Mouse (Mus musculus): ENCODE results near the gene Lce1a1. TPM values are rescaled to one million over a fixed set of nuclear protein-coding genes. Genes with fewer than 3 reads are reported as not detected.

The Lce1a1 gene
- total RNA-seq, 2 experiments from 2014 or later, result not detected

Other genes with a start within 250 kb of the Lce1a1 start
- not detected in 2 replicates for gene Sprr2i, start 240.3 kb downstream of the Lce1a1 start, total RNA-seq (2015; ENCODE audit: low replicate concordance)
- gene Sprr2i, start 240.3 kb downstream of the Lce1a1 start, total RNA-seq (2017; ENCODE audit: low replicate concordance), result not detected in 2 replicates
- not detected in 2 replicates for gene Sprr2j-ps, start 230.2 kb downstream of the Lce1a1 start, total RNA-seq (2015; ENCODE audit: low replicate concordance)
- not detected in 2 replicates for gene Sprr2j-ps, start 230.2 kb downstream of the Lce1a1 start, total RNA-seq (2017; ENCODE audit: low replicate concordance)
- gene Gm9774, start 218.9 kb downstream of the Lce1a1 start, total RNA-seq (2015; ENCODE audit: low replicate concordance), result 5.2 and 17.7 TPM in 2 replicates
- gene Gm9774, start 218.9 kb downstream of the Lce1a1 start, total RNA-seq (2017; ENCODE audit: low replicate concordance), result 0.34 and 2.9 TPM in 2 replicates
- not detected in 2 replicates for gene Sprr2k, start 215.7 kb downstream of the Lce1a1 start, total RNA-seq (2015; ENCODE audit: low replicate concordance)
- not detected in 2 replicates for gene Sprr2k, start 215.7 kb downstream of the Lce1a1 start, total RNA-seq (2017; ENCODE audit: low replicate concordance)
- not detected in 2 replicates for gene Sprr1b, start 209.5 kb downstream of the Lce1a1 start, total RNA-seq (2015; ENCODE audit: low replicate concordance)
- gene Sprr1b, start 209.5 kb downstream of the Lce1a1 start, total RNA-seq (2017; ENCODE audit: low replicate concordance), result not detected in 2 replicates
- gene Sprr3, start 189.6 kb downstream of the Lce1a1 start, total RNA-seq (2015; ENCODE audit: low replicate concordance), result not detected in 2 replicates
- gene Sprr3, start 189.6 kb downstream of the Lce1a1 start, total RNA-seq (2017; ENCODE audit: low replicate concordance), result not detected in 2 replicates
- not detected in 2 replicates for gene Sprr1a, start 162.4 kb downstream of the Lce1a1 start, total RNA-seq (2015; ENCODE audit: low replicate concordance)
- not detected in 2 replicates for gene Sprr1a, start 162.4 kb downstream of the Lce1a1 start, total RNA-seq (2017; ENCODE audit: low replicate concordance)
- gene Sprr4, start 147.8 kb downstream of the Lce1a1 start, total RNA-seq (2015; ENCODE audit: low replicate concordance), result not detected in 2 replicates
- not detected in 2 replicates for gene Sprr4, start 147.8 kb downstream of the Lce1a1 start, total RNA-seq (2017; ENCODE audit: low replicate concordance)
- gene 2310046K23Rik, start 113.8 kb downstream of the Lce1a1 start, total RNA-seq (2015; ENCODE audit: low replicate concordance), result not detected in 2 replicates
- gene 2310046K23Rik, start 113.8 kb downstream of the Lce1a1 start, total RNA-seq (2017; ENCODE audit: low replicate concordance), result not detected in 2 replicates
- 1.0 TPM in 1 of 2 replicates, not detected in the other for gene Ivl, start 74.6 kb downstream of the Lce1a1 start, total RNA-seq (2015; ENCODE audit: low replicate concordance)
- gene Ivl, start 74.6 kb downstream of the Lce1a1 start, total RNA-seq (2017; ENCODE audit: low replicate concordance), result 0.56 TPM in 1 of 2 replicates, not detected in the other
- gene Smcp, start 59.3 kb downstream of the Lce1a1 start, total RNA-seq (2015; ENCODE audit: low replicate concordance), result not detected in 2 replicates
- gene Smcp, start 59.3 kb downstream of the Lce1a1 start, total RNA-seq (2017; ENCODE audit: low replicate concordance), result not detected in 2 replicates
- not detected in 2 replicates for gene 2210017I01Rik, start 40.8 kb downstream of the Lce1a1 start, total RNA-seq (2015; ENCODE audit: low replicate concordance)
- not detected in 2 replicates for gene 2210017I01Rik, start 40.8 kb downstream of the Lce1a1 start, total RNA-seq (2017; ENCODE audit: low replicate concordance)
- not detected in 2 replicates for gene Lce6a, start 26.6 kb downstream of the Lce1a1 start, total RNA-seq (2015; ENCODE audit: low replicate concordance)
- gene Lce6a, start 26.6 kb downstream of the Lce1a1 start, total RNA-seq (2017; ENCODE audit: low replicate concordance), result not detected in 2 replicates
- not detected in 2 replicates for gene Lce1b, start 8.6 kb upstream of the Lce1a1 start, total RNA-seq (2015; ENCODE audit: low replicate concordance)
- not detected in 2 replicates for gene Lce1b, start 8.6 kb upstream of the Lce1a1 start, total RNA-seq (2017; ENCODE audit: low replicate concordance)
- gene Lce1a2, start 22.0 kb upstream of the Lce1a1 start, total RNA-seq (2015; ENCODE audit: low replicate concordance), result not detected in 2 replicates
- not detected in 2 replicates for gene Lce1a2, start 22.0 kb upstream of the Lce1a1 start, total RNA-seq (2017; ENCODE audit: low replicate concordance)
- gene Lce1c, start 30.9 kb upstream of the Lce1a1 start, total RNA-seq (2015; ENCODE audit: low replicate concordance), result not detected in 2 replicates
- not detected in 2 replicates for gene Lce1c, start 30.9 kb upstream of the Lce1a1 start, total RNA-seq (2017; ENCODE audit: low replicate concordance)
- gene Lce1d, start 38.9 kb upstream of the Lce1a1 start, total RNA-seq (2015; ENCODE audit: low replicate concordance), result not detected in 2 replicates
- not detected in 2 replicates for gene Lce1d, start 38.9 kb upstream of the Lce1a1 start, total RNA-seq (2017; ENCODE audit: low replicate concordance)
- not detected in 2 replicates for gene Lce1e, start 60.8 kb upstream of the Lce1a1 start, total RNA-seq (2015; ENCODE audit: low replicate concordance)
- gene Lce1e, start 60.8 kb upstream of the Lce1a1 start, total RNA-seq (2017; ENCODE audit: low replicate concordance), result not detected in 2 replicates
- gene Lce1f, start 72.0 kb upstream of the Lce1a1 start, total RNA-seq (2015; ENCODE audit: low replicate concordance), result not detected in 2 replicates
- gene Lce1f, start 72.0 kb upstream of the Lce1a1 start, total RNA-seq (2017; ENCODE audit: low replicate concordance), result not detected in 2 replicates
- gene Gm38119, start 90.8 kb upstream of the Lce1a1 start, total RNA-seq (2015; ENCODE audit: low replicate concordance), result not detected in 2 replicates
- gene Gm38119, start 90.8 kb upstream of the Lce1a1 start, total RNA-seq (2017; ENCODE audit: low replicate concordance), result not detected in 2 replicates
- gene Lce1g, start 104.0 kb upstream of the Lce1a1 start, total RNA-seq (2015; ENCODE audit: low replicate concordance), result not detected in 2 replicates
- not detected in 2 replicates for gene Lce1g, start 104.0 kb upstream of the Lce1a1 start, total RNA-seq (2017; ENCODE audit: low replicate concordance)
- not detected in 2 replicates for gene Lce1h, start 116.8 kb upstream of the Lce1a1 start, total RNA-seq (2015; ENCODE audit: low replicate concordance)
- gene Lce1h, start 116.8 kb upstream of the Lce1a1 start, total RNA-seq (2017; ENCODE audit: low replicate concordance), result not detected in 2 replicates
- not detected in 2 replicates for gene Lce1i, start 130.6 kb upstream of the Lce1a1 start, total RNA-seq (2015; ENCODE audit: low replicate concordance)
- gene Lce1i, start 130.6 kb upstream of the Lce1a1 start, total RNA-seq (2017; ENCODE audit: low replicate concordance), result not detected in 2 replicates
- gene Lce1j, start 142.2 kb upstream of the Lce1a1 start, total RNA-seq (2015; ENCODE audit: low replicate concordance), result not detected in 2 replicates
- gene Lce1j, start 142.2 kb upstream of the Lce1a1 start, total RNA-seq (2017; ENCODE audit: low replicate concordance), result not detected in 2 replicates
- not detected in 2 replicates for gene Lce1k, start 159.6 kb upstream of the Lce1a1 start, total RNA-seq (2015; ENCODE audit: low replicate concordance)
- gene Lce1k, start 159.6 kb upstream of the Lce1a1 start, total RNA-seq (2017; ENCODE audit: low replicate concordance), result not detected in 2 replicates
- not detected in 2 replicates for gene Kprp, start 178.9 kb upstream of the Lce1a1 start, total RNA-seq (2015; ENCODE audit: low replicate concordance)
- gene Kprp, start 178.9 kb upstream of the Lce1a1 start, total RNA-seq (2017; ENCODE audit: low replicate concordance), result not detected in 2 replicates
- gene Lce1l, start 203.0 kb upstream of the Lce1a1 start, total RNA-seq (2015; ENCODE audit: low replicate concordance), result not detected in 2 replicates
- gene Lce1l, start 203.0 kb upstream of the Lce1a1 start, total RNA-seq (2017; ENCODE audit: low replicate concordance), result not detected in 2 replicates
- not detected in 2 replicates for gene 2310050C09Rik, start 221.9 kb upstream of the Lce1a1 start, total RNA-seq (2015; ENCODE audit: low replicate concordance)
- not detected in 2 replicates for gene 2310050C09Rik, start 221.9 kb upstream of the Lce1a1 start, total RNA-seq (2017; ENCODE audit: low replicate concordance)

All from erythroblast, adult 5-6 weeks (primary cell).